Comparison of ENCODE assay signal across 28 mouse cellular contexts in genomic region chr17:44101961-44102360, GRCm38 (mm10).
"Had no signal": no experiment of that assay in that cellular context is flagged by ENCODE, and none has a peak within 500 bp of the region (broad histone marks: within the 10 kb centered on the region; RNA-seq: fewer than 3 reads in every experiment).

No protein-coding gene starts in this region.

- H3K9ac ChIP-seq: embryonic facial prominence, embryonic 12.5 days; embryonic facial prominence, embryonic 13.5 days; embryonic facial prominence, embryonic 15.5 days; forebrain, embryonic 12.5 days; forebrain, embryonic 13.5 days; forebrain, embryonic 15.5 days; forebrain, postnatal 0 days had no signal

- H3K4me3 ChIP-seq: embryonic facial prominence, embryonic 10.5 days; embryonic facial prominence, embryonic 12.5 days; embryonic facial prominence, embryonic 13.5 days; embryonic facial prominence, embryonic 15.5 days; erythroblast, embryonic 14.5 days; forebrain, embryonic 10.5 days; forebrain, embryonic 12.5 days; forebrain, embryonic 13.5 days; forebrain, embryonic 15.5 days; gastrocnemius, adult 2 months; heart, adult 2 months had no signal

- H3K27ac ChIP-seq: embryonic facial prominence, embryonic 10.5 days; embryonic facial prominence, embryonic 12.5 days; embryonic facial prominence, embryonic 13.5 days; embryonic facial prominence, embryonic 15.5 days; forebrain, embryonic 10.5 days; forebrain, embryonic 12.5 days; forebrain, embryonic 13.5 days; forebrain, embryonic 15.5 days; gastrocnemius, adult 2 months; heart, adult 2 months had no signal

- H3K36me3 ChIP-seq: embryonic facial prominence, embryonic 10.5 days; embryonic facial prominence, embryonic 12.5 days; embryonic facial prominence, embryonic 13.5 days; embryonic facial prominence, embryonic 15.5 days; forebrain, embryonic 10.5 days; forebrain, embryonic 12.5 days had no signal

- ATAC-seq: forebrain, embryonic 13.5 days; forebrain, embryonic 14.5 days; forebrain, embryonic 15.5 days; forebrain, embryonic 16.5 days; forebrain, postnatal 0 days had no signal

- H3K27me3 ChIP-seq: forebrain, embryonic 15.5 days had no signal

- H3K4me2 ChIP-seq: embryonic facial prominence, embryonic 12.5 days; embryonic facial prominence, embryonic 13.5 days; embryonic facial prominence, embryonic 15.5 days; forebrain, embryonic 12.5 days; forebrain, embryonic 13.5 days; forebrain, embryonic 15.5 days had no signal

- H3K9me3 ChIP-seq: embryonic facial prominence, embryonic 10.5 days; embryonic facial prominence, embryonic 12.5 days; embryonic facial prominence, embryonic 13.5 days; embryonic facial prominence, embryonic 15.5 days; forebrain, embryonic 10.5 days; forebrain, embryonic 12.5 days; forebrain, embryonic 13.5 days; forebrain, embryonic 15.5 days had no signal

- DNase-seq: cerebellum, adult 2 months; cerebellum, adult 8-10 months; cerebellum, adult 9-10 months; cerebellum, adult 9-11 months; cerebellum, postnatal 10 days; cerebellum, postnatal 14 days; cerebellum, postnatal 25 days; cerebellum, postnatal 36 days; embryo, embryonic 11 days; forebrain, postnatal 0 days; gastrocnemius, adult 2 months; gastrocnemius, postnatal 10 days; gastrocnemius, postnatal 14 days; gastrocnemius, postnatal 25 days; gastrocnemius, postnatal 36 days; heart, adult 18-20 months; heart, adult 2 months had no signal
